Mouse (Mus musculus): ENCODE results near the gene Kcnh1. TPM values are rescaled to one million over a fixed set of nuclear protein-coding genes. Genes with fewer than 3 reads are reported as not detected.

Gene Kcnh1
- polyA plus RNA-seq, 1 experiment from 2014 or later: 0.59 TPM

DNA sequence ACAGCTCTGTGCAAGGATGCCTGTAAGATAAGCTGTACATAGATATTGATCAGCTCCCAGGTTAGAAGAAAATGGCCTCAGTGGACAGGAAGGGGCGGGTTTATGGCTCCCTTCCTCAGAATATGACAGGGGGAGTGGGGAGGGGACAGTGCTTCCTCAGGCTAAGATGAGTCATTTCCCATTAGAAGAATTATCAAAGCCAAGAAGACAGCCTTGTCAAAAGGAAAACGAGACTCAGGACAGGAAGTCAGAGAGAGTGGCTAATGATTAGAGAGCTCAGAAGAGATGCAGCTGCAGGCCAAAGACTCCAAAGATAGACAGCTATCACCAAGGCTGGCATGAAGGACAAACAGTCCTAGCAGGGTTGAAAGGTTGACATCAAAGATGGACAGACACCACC, 341.6 kb downstream of the Kcnh1 start:
- 59% methylated on average over 2 of the region's 2 CpGs for WGBS
- H3K4me2 ChIP-seq: no peak overlapping the region

DNA sequence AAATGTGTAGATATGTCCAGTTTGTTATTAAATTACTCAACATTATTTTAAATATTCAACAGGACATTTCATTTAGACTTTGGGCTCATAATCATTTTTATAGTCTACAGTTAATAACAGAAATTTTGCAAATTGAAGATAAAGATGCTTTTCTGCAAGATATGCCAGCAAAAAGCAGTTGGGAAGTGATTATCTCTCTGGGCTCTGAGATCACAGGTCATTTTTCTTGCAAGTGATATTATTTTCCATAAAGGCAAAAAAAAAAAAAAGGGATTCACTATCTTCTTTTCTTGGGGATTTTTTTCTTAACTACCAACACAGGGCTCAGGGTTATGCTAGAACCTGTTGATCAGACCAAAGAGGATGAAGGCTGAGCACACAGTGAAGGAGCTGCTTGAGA, 342.4 kb downstream of the Kcnh1 start:
- Histone ChIP-seq H3K9ac (replicated peaks) (no peak overlapping the region), H3K4me2 (no peak overlapping the region)

More for the DNA sequence above, 341.6 kb downstream of the Kcnh1 start:
- H3K27me3 ChIP-seq: no peaks in the 10 kb centered on the region
- no peaks in the 10 kb centered on the region for H3K36me3 ChIP-seq
- no peak overlapping the region for H3K27ac ChIP-seq
- H3K4me3 ChIP-seq (replicated peaks): no peak overlapping the region
- H3K9me3 ChIP-seq: no peaks in the 10 kb centered on the region
- no peak for ATAC-seq (ENCODE audit: insufficient number of reproducible peaks, insufficient read depth, low FRiP score, low TSS enrichment, low read depth)
- H3K9ac ChIP-seq (replicated peaks): no peak overlapping the region
- H3K4me1 ChIP-seq (replicated peaks): peaks cover 12% of the 10 kb centered on the region; the same call in 1 of the 2 replicates

DNA sequence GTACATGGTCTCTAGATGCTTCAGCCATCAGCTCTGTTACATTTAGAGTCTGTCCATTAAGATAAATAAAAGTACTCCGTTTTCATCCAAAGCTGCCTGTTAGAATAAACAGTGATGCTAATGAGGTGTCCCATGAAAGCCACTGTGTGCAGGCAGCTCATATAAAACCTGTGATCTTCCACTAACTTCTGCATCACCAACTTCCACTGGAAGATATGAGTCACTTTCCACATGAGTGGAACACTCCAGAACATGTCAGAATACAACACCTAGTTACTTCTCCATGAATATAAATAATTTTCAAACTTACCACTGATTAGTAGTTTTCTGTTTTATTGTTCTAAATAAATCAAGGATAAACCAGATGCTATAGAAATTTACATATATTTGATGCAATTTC, 345.9 kb downstream of the Kcnh1 start:
- no peaks in the 10 kb centered on the region for H3K36me3 ChIP-seq
- H3K9me3 ChIP-seq: no peaks in the 10 kb centered on the region
- no peak overlapping the region for H3K27ac ChIP-seq
- peaks cover 5% of the 10 kb centered on the region; the same call in 1 of the 2 replicates for H3K4me1 ChIP-seq (replicated peaks)
- H3K4me2 ChIP-seq: no peak overlapping the region
- no peak for ATAC-seq (ENCODE audit: insufficient number of reproducible peaks, insufficient read depth, low FRiP score, low TSS enrichment, low read depth)
- H3K4me3 ChIP-seq (replicated peaks): no peak overlapping the region
- H3K9ac ChIP-seq (replicated peaks): no peak overlapping the region
- H3K27me3 ChIP-seq: no peaks in the 10 kb centered on the region
- WGBS: 53% methylated on average over 1 of the region's 1 CpGs

More for the DNA sequence above, 342.4 kb downstream of the Kcnh1 start:
- no peaks in the 10 kb centered on the region for H3K27me3 ChIP-seq
- ATAC-seq (ENCODE audit: insufficient number of reproducible peaks, insufficient read depth, low FRiP score, low TSS enrichment, low read depth): no peak
- H3K4me3 ChIP-seq (replicated peaks): no peak overlapping the region
- no peak overlapping the region for H3K27ac ChIP-seq
- no peaks in the 10 kb centered on the region for H3K9me3 ChIP-seq
- H3K36me3 ChIP-seq: no peaks in the 10 kb centered on the region
- H3K4me1 ChIP-seq (replicated peaks): peaks cover 8% of the 10 kb centered on the region; the same call in 1 of the 2 replicates

DNA sequence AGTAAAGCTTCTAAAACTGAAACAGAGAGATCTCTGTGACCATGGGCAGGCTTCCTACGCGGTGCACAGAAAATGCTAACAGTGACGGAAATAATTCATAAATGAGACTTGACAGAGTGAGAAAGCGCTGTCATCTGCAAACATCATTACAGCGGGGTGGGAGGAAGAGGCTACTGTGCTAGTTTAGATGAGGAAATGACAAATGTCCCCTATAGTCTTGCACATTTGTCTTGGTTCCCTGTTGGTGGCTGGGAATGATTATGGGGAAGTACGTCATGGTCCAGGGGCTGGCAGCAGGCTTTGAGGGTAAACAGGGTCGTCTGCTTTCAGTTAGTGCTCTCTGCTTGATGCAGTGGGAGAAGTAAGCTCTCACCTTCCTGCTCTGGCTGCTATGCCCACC, 346.6 kb downstream of the Kcnh1 start:
- no peak for ATAC-seq (ENCODE audit: insufficient number of reproducible peaks, insufficient read depth, low FRiP score, low TSS enrichment, low read depth)
- no peak overlapping the region for H3K4me2 ChIP-seq
- no peak overlapping the region for H3K27ac ChIP-seq
- no peaks in the 10 kb centered on the region for H3K36me3 ChIP-seq
- no peaks in the 10 kb centered on the region for H3K9me3 ChIP-seq
- H3K4me1 ChIP-seq (replicated peaks): peaks cover 5% of the 10 kb centered on the region; the same call in 1 of the 2 replicates
- H3K9ac ChIP-seq (replicated peaks): no peak overlapping the region
- H3K27me3 ChIP-seq: no peaks in the 10 kb centered on the region
- H3K4me3 ChIP-seq (replicated peaks): no peak overlapping the region
- 55% methylated on average over 7 of the region's 7 CpGs for WGBS

DNA sequence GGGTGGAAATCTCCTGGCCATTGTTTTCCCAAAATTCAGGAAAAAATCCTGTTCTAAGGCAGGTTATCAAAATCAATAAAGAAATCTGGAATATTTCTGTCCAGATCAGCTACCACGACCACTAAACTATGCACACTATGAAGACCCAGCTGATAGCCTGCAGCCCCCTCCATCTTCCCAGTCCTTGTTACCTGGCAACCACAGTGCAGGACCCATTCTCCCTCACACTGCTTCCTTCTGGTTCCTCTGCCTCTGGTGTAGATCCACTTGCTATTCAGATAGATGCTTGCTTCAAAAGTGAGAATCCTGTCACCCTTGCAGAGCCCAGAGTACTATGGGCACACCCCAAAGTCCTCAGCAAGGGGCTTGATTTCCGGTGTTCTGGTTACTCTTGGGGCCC, 351.5 kb downstream of the Kcnh1 start:
- no peak for ATAC-seq (ENCODE audit: insufficient number of reproducible peaks, insufficient read depth, low FRiP score, low TSS enrichment, low read depth)
- WGBS: 80% methylated on average over 2 of the region's 2 CpGs

DNA sequence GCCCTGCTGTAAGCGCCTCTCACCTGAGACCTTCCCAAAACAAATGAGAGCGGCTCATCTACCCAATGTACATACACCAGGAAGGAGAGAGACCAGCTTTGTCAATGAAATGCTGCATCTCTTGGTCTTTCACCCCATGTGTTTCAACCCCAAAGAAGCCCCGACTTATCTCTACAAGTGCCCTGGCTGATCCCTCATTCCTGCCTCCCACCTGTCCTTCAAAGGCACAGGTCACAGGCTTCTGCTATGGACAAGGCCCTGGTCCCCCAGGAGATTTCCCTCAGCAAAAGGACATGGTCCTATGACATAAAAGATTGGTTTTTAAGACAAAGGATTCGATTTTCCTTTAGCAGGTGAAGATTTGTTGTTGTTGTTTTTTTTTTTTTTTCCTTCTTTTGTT, 353.1 kb downstream of the Kcnh1 start:
- Histone ChIP-seq H3K4me3 (replicated peaks) (no peak overlapping the region), H3K9ac (replicated peaks) (no peak overlapping the region), H3K36me3 (no peaks in the 10 kb centered on the region), H3K27ac (no peak overlapping the region), H3K9me3 (no peaks in the 10 kb centered on the region), H3K27me3 (no peaks in the 10 kb centered on the region), H3K4me1 (replicated peaks) (0 out of 2 replicates have a peak, but pooled peaks cover 3% of the 10 kb centered on the region), H3K4me2 (no peak overlapping the region)
- no peak for ATAC-seq (ENCODE audit: insufficient number of reproducible peaks, insufficient read depth, low FRiP score, low TSS enrichment, low read depth)
- 85% methylated on average over 4 of the region's 4 CpGs for WGBS

More for the DNA sequence above, 351.5 kb downstream of the Kcnh1 start:
- H3K9me3 ChIP-seq: no peaks in the 10 kb centered on the region
- H3K4me2 ChIP-seq: no peak overlapping the region
- H3K9ac ChIP-seq (replicated peaks): no peak overlapping the region
- no peaks in the 10 kb centered on the region for H3K36me3 ChIP-seq
- no peak overlapping the region for H3K4me3 ChIP-seq (replicated peaks)
- H3K27ac ChIP-seq: no peak overlapping the region
- H3K4me1 ChIP-seq (replicated peaks): peaks cover 8% of the 10 kb centered on the region; the same call in 1 of the 2 replicates
- no peaks in the 10 kb centered on the region for H3K27me3 ChIP-seq

DNA sequence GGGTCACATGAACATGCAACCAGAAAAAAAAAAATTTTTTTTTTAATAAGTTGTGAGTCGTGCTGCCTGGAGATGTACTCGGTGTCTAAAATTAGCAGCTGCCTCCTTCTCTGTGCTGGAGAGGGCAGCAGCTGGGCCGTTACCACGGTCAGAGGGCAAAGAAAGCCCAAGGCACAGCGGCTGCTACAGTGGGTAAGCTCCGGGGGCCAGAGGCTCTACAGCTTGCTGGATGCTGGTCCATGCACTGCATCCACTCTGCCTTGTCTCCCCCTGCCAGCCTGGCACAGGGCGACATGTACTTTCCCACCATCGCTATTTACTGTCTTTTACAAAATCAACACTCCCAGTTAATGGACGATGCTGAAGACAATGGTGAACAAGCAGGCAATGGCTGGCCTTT, 353.5 kb downstream of the Kcnh1 start:
- Histone ChIP-seq H3K4me2 (no peak overlapping the region), H3K9me3 (no peaks in the 10 kb centered on the region), H3K27me3 (no peaks in the 10 kb centered on the region), H3K4me1 (replicated peaks) (0 out of 2 replicates have a peak, but pooled peaks cover 3% of the 10 kb centered on the region), H3K36me3 (no peaks in the 10 kb centered on the region), H3K4me3 (replicated peaks) (no peak overlapping the region), H3K27ac (no peak overlapping the region), H3K9ac (replicated peaks) (no peak overlapping the region)
- peak; percentile 52; the same call in 1 of the 2 replicates for ATAC-seq (ENCODE audit: insufficient number of reproducible peaks, insufficient read depth, low FRiP score, low TSS enrichment, low read depth)
- WGBS: 83% methylated on average over 9 of the region's 9 CpGs

DNA sequence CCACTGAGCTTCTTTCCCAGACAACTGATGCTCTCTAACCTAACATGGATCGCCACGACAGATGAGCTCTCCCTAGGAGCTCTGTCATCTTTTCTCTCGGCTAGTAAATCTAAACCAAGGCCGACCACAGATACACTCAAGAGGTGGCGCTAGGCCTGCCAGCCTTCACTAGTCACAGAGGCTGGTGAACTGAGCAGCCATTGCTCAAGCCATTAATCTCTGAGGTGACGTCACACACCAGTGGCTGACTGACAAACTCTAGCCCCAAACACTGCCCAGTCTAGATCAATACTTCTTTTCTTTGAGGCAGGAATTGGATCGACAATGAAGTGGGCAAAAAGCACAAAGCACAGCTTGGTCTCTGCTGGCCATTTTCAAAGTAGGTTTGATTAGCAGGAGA, 354.3 kb downstream of the Kcnh1 start:
- Histone ChIP-seq H3K36me3 (no peaks in the 10 kb centered on the region), H3K9me3 (no peaks in the 10 kb centered on the region), H3K27me3 (no peaks in the 10 kb centered on the region), H3K4me1 (replicated peaks) (0 out of 2 replicates have a peak, but pooled peaks cover 3% of the 10 kb centered on the region), H3K4me2 (no peak overlapping the region), H3K9ac (replicated peaks) (no peak overlapping the region), H3K4me3 (replicated peaks) (no peak overlapping the region), H3K27ac (no peak overlapping the region)
- WGBS: 73% methylated on average over 7 of the region's 7 CpGs
- no peak for ATAC-seq (ENCODE audit: insufficient number of reproducible peaks, insufficient read depth, low FRiP score, low TSS enrichment, low read depth)

DNA sequence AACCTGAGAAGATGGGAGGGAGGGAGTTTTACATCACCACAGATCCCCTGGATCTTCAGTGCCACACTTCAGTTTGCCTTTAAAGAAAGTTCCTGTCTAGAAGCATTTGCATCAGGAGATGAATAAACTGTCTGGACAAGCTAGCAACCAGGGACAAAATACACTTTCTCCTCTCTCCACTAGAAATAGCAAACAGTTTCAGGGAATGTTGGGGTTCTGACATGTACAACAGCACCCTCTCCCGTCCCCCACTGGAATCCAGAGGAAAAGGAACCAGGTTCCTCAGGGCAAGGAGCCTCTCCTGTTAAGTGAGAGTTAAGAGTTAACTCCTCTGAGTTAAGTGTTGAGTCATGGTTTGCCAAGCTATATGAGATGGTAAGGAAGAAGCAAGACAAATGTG, 356.3 kb downstream of the Kcnh1 start:
- Histone ChIP-seq H3K27ac (no peak overlapping the region), H3K9ac (replicated peaks) (no peak overlapping the region), H3K27me3 (no peaks in the 10 kb centered on the region), H3K9me3 (no peaks in the 10 kb centered on the region), H3K36me3 (no peaks in the 10 kb centered on the region), H3K4me2 (no peak overlapping the region), H3K4me3 (replicated peaks) (no peak overlapping the region), H3K4me1 (replicated peaks) (0 out of 2 replicates have a peak, but pooled peaks cover 3% of the 10 kb centered on the region)
- 30% methylated on average over 1 of the region's 1 CpGs for WGBS
- ATAC-seq (ENCODE audit: insufficient number of reproducible peaks, insufficient read depth, low FRiP score, low TSS enrichment, low read depth): no peak

DNA sequence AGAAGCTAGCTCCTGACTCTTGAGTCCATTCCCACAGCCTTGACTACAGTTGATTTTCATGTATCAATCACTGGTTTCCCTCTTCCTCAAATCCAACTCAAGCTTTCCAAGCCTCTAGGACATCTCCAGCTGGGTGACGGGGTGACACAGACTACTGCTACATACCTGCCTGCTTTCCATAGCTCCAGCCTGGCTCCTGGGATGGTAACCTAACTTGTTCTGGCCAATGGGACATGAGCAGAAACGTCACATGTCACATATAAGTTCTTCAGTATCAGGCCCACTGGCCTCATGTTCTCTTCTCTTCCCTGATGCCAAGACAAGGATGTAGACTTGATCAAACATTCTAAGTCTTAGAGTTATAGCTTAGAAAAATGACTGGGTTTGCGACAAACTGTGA, 360.0 kb downstream of the Kcnh1 start:
- no peak overlapping the region for H3K4me3 ChIP-seq (replicated peaks)
- no peaks in the 10 kb centered on the region for H3K9me3 ChIP-seq
- no peak for ATAC-seq (ENCODE audit: insufficient number of reproducible peaks, insufficient read depth, low FRiP score, low TSS enrichment, low read depth)
- H3K36me3 ChIP-seq: no peaks in the 10 kb centered on the region
- WGBS: 82% methylated on average over 3 of the region's 3 CpGs
- no peaks in the 10 kb centered on the region for H3K4me1 ChIP-seq (replicated peaks)
- H3K9ac ChIP-seq (replicated peaks): no peak overlapping the region
- H3K27me3 ChIP-seq: no peaks in the 10 kb centered on the region
- no peak overlapping the region for H3K27ac ChIP-seq
- H3K4me2 ChIP-seq: no peak overlapping the region

DNA sequence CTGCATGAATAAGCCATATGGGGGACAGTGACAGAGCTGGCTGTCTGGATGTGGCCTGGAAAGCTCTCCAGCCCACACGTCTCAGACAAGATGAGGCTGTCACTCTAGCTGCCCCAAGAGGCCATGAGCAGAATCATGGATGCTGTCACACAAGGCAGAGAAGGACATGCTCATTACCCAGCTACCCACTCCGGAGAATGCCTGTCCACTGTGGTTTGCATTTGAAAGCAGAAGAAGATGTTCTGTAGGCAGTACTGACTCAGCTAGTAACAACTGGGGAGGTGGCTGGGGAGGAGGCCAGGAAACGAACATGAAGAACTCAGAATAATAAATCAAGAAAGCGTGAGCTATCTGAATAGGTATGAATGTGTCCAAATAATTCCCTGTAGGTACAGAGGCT, 364.9 kb downstream of the Kcnh1 start:
- Histone ChIP-seq H3K36me3 (no peaks in the 10 kb centered on the region), H3K9ac (replicated peaks) (no peak overlapping the region), H3K4me2 (no peak overlapping the region), H3K4me1 (replicated peaks) (no peaks in the 10 kb centered on the region), H3K4me3 (replicated peaks) (no peak overlapping the region), H3K27me3 (no peaks in the 10 kb centered on the region), H3K27ac (no peak overlapping the region), H3K9me3 (no peaks in the 10 kb centered on the region)
- WGBS: 76% methylated on average over 4 of the region's 4 CpGs
- no peak for ATAC-seq (ENCODE audit: insufficient number of reproducible peaks, insufficient read depth, low FRiP score, low TSS enrichment, low read depth)

DNA sequence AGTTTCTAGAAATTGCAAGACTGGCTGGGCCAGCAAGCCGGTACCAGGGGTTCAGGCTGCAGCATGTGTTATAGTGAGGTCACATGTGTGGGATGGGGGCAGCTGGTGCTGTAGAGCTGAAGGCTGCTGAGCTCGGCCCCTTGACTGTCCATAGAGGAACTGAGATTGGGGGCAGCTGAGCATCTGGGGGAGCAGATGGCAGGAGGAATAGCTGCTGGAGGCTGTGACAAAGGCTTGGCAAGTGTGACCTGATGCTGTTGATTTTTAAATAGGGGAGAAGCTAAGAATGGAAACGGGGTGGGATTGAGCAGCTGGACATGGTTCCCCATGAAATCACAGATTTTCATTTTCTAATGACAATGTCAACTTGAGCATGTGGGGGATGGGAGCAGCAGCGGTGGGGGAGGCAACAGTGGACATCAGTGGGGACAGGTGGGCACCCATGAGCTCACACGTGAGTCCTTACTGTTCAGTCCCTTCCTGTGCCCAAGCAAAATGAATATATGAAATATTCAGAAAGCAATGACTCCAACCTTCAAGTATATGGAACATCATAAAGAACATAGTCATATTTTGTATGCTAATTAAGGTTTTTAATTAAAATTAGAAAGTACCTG, 367.5 kb downstream of the Kcnh1 start:
- H3K4me2 ChIP-seq: no peak overlapping the region
- 74% methylated on average over 5 of the region's 5 CpGs for WGBS
- no peaks in the 10 kb centered on the region for H3K9me3 ChIP-seq
- 0 out of 2 replicates have a peak overlapping the region, but pooled peaks have one; percentile 12 for H3K9ac ChIP-seq (replicated peaks)
- no peak for ATAC-seq (ENCODE audit: insufficient number of reproducible peaks, insufficient read depth, low FRiP score, low TSS enrichment, low read depth)
- H3K27ac ChIP-seq: no peak overlapping the region
- H3K4me1 ChIP-seq (replicated peaks): no peaks in the 10 kb centered on the region
- no peaks in the 10 kb centered on the region for H3K36me3 ChIP-seq
- no peaks in the 10 kb centered on the region for H3K27me3 ChIP-seq
- no peak overlapping the region for H3K4me3 ChIP-seq (replicated peaks)

Data from limb, embryonic 12.5 days (tissue).